Mouse (Mus musculus): Measurements from ENCODE around the gene Ikzf5.

- TF ChIP-seq GATA1 (IDR thresholded peaks at IDR 0.05; ENCODE audit: borderline replicate concordance, low read length): no peak
- TF ChIP-seq FLI1 (IDR thresholded peaks at IDR 0.05; ENCODE audit: low read length): no peak
Observed at GRCm38 (mm10) chr7:131434276-131434675, 24.0 kb upstream of the Ikzf5 start.

All from megakaryocyte, embryonic 14.5 days (primary cell).